Mouse (Mus musculus) thymus, adult 2 months (tissue): ENCODE measurements around the gene Gm26620. TPM values are rescaled to one million over a fixed set of nuclear protein-coding genes. Genes with fewer than 3 reads are reported as not detected.

Experiments
- DNase-seq: peaks from one replicate; pipeline ENCODE4 v3.0.0; 2021
- H3K27ac ChIP-seq: fragments of 200-500 bp; 2 replicates; pipeline ENCODE4 v1.5.1; 2012; ENCODE audit warnings: low read length, control low read depth; ENCODE audit not compliant: control insufficient read depth, insufficient read depth
- H3K27me3 ChIP-seq: fragments of 200-500 bp; 2 replicates; pipeline ENCODE4 v1.6.1; 2012; ENCODE audit warnings: mild to moderate bottlenecking, low read length, moderate library complexity, mixed read lengths; ENCODE audit not compliant: control insufficient read depth, insufficient read depth
- H3K36me3 ChIP-seq: fragments of 200-500 bp; 2 replicates; pipeline ENCODE4 v1.6.1; 2012; ENCODE audit warnings: mild to moderate bottlenecking, low read length, moderate library complexity; ENCODE audit not compliant: control insufficient read depth, insufficient read depth
- H3K4me1 ChIP-seq: fragments of 200-500 bp; replicated peaks from 2 replicates; pipeline ENCODE4 v1.6.1; 2012; ENCODE audit warnings: low read length; ENCODE audit not compliant: control insufficient read depth, insufficient read depth
- H3K4me3 ChIP-seq: fragments of 200-500 bp; 2 replicates; pipeline ENCODE4 v1.5.1; 2012; ENCODE audit warnings: mild to moderate bottlenecking, low read length, control low read depth, moderate library complexity; ENCODE audit not compliant: control insufficient read depth, insufficient read depth
- CTCF ChIP-seq: fragments of 200-500 bp; IDR thresholded peaks from 2 replicates; pipeline ENCODE4 v1.5.1; 2012; ENCODE audit warnings: mild to moderate bottlenecking, control low read depth, low read length, moderate library complexity, borderline replicate concordance; ENCODE audit not compliant: control insufficient read depth, poor library complexity, insufficient read depth; ENCODE audit errors: extremely low read depth
- POLR2A ChIP-seq: fragments of 200-500 bp; IDR thresholded peaks from 2 replicates; pipeline ENCODE4 v1.6.1; 2012; ENCODE audit warnings: mild to moderate bottlenecking, low read length, control low read depth, moderate library complexity; ENCODE audit not compliant: control insufficient read depth, poor library complexity, insufficient read depth; ENCODE audit errors: extremely low read depth
- WGBS: fragments of 180-500 bp; shearing (Covaris S2); methylation state at CpG from one replicate; pipeline ENCODE4 v1.1.7; 2018; 5-methylcytosine and 5-hydroxymethylcytosine counted together
- polyA plus RNA-seq: library from polyadenylated mRNA; depleted of rRNA; stranded (reverse); fragments of >200 nt; gene quantifications from 2 replicates; pipeline ENCODE4 v1.2.3, GENCODE M21; 2012

The Gm26620 gene
- polyA plus RNA-seq, 1 experiment, result 0.26 TPM

- WGBS, result 60% methylated on average over 9 of the region's 9 CpGs
- H3K4me1 ChIP-seq, result no peaks in the 10 kb centered on the region
These were observed 10.0 kb downstream of the Gm26620 start for GRCm38 (mm10) chr1:170894603-170895602.

GRCm38 (mm10) chr1:170896651-170897281, 11.9 kb downstream of the Gm26620 start:
- Histone ChIP-seq H3K27me3 (no peaks in the 10 kb centered on the region), H3K4me3 (no peak overlapping the region), H3K36me3 (no peaks in the 10 kb centered on the region), H3K27ac (no peak overlapping the region), H3K4me1 (peaks cover 4% of the 10 kb centered on the region)
- 23% methylated on average over 5 of the region's 5 CpGs for WGBS
- DNase-seq, result no peak
- no peak for TF ChIP-seq CTCF
- TF ChIP-seq POLR2A, result no peak

More at GRCm38 (mm10) chr1:170894603-170895602, 10.0 kb downstream of the Gm26620 start:
- DNase-seq, result no peak
- Histone ChIP-seq H3K4me3 (no peak overlapping the region), H3K27ac (no peak overlapping the region), H3K27me3 (no peaks in the 10 kb centered on the region), H3K36me3 (no peaks in the 10 kb centered on the region)
- TF ChIP-seq CTCF, result no peak
- no peak for TF ChIP-seq POLR2A

- DNase-seq, result no peak
- no peak overlapping the region for H3K27ac ChIP-seq
- WGBS, result 80% methylated on average over 16 of the region's 16 CpGs
These were observed 13.7 kb downstream of the Gm26620 start for GRCm38 (mm10) chr1:170898413-170899075.

GRCm38 (mm10) chr1:170900799-170901467, 16.1 kb downstream of the Gm26620 start:
- Histone ChIP-seq H3K4me3 (0 out of 2 replicates have a peak overlapping the region, but pooled peaks have one; percentile 4), H3K27me3 (no peaks in the 10 kb centered on the region), H3K36me3 (no peaks in the 10 kb centered on the region), H3K27ac (no peak overlapping the region), H3K4me1 (peaks cover 4% of the 10 kb centered on the region)
- DNase-seq, result peak; percentile 51
- no peak for TF ChIP-seq CTCF
- no peak for TF ChIP-seq POLR2A
- WGBS, result 25% methylated on average over 10 of the region's 10 CpGs

More at GRCm38 (mm10) chr1:170898413-170899075, 13.7 kb downstream of the Gm26620 start:
- Histone ChIP-seq H3K36me3 (no peaks in the 10 kb centered on the region), H3K4me3 (no peak overlapping the region), H3K4me1 (peaks cover 4% of the 10 kb centered on the region), H3K27me3 (no peaks in the 10 kb centered on the region)
- TF ChIP-seq POLR2A (no peak), CTCF (no peak)

- Histone ChIP-seq H3K27me3 (no peaks in the 10 kb centered on the region), H3K27ac (no peak overlapping the region), H3K4me1 (peaks cover 8% of the 10 kb centered on the region), H3K36me3 (no peaks in the 10 kb centered on the region), H3K4me3 (no peak overlapping the region)
- WGBS, result 41% methylated on average over 10 of the region's 10 CpGs
- TF ChIP-seq CTCF, result no peak
- no peak for TF ChIP-seq POLR2A
- peak; percentile 83 for DNase-seq
These were observed 16.8 kb downstream of the Gm26620 start for GRCm38 (mm10) chr1:170901536-170902238.

GRCm38 (mm10) chr1:170903485-170903884, 18.6 kb downstream of the Gm26620 start:
- Histone ChIP-seq H3K36me3 (no peaks in the 10 kb centered on the region), H3K4me3 (no peak overlapping the region), H3K4me1 (peaks cover 20% of the 10 kb centered on the region), H3K27ac (no peak overlapping the region), H3K27me3 (no peaks in the 10 kb centered on the region; the same call in 1 of the 2 replicates)
- 67% methylated on average over 5 of the region's 5 CpGs for WGBS
- DNase-seq, result no peak
- no peak for TF ChIP-seq POLR2A
- no peak for TF ChIP-seq CTCF
